Mouse (Mus musculus) bone marrow, adult 2 months (tissue): ENCODE measurements around the gene Xiap.

Experiments used
- CTCF ChIP-seq: fragments of 200-500 bp; IDR thresholded peaks from 2 replicates; pipeline ENCODE4 v1.5.1; 2011; ENCODE audit warnings: low read length, control low read depth; ENCODE audit not compliant: control insufficient read depth, insufficient read depth
- POLR2A ChIP-seq: fragments of 200-500 bp; IDR thresholded peaks from 2 replicates; pipeline ENCODE4 v1.6.1; 2011; ENCODE audit warnings: low read depth, mild to moderate bottlenecking, control low read depth, low read length, borderline replicate concordance; ENCODE audit not compliant: control insufficient read depth

GRCm38 (mm10) chrX:42068201-42068874, 8.9 kb downstream of the Xiap start:
- TF ChIP-seq CTCF (no peak), POLR2A (peak; percentile 2; the same call in 1 of the 2 replicates)
